Mouse (Mus musculus) MEL (cell line): ENCODE results near the gene E130208F15Rik. TPM values are rescaled to one million over a fixed set of nuclear protein-coding genes. Genes with fewer than 3 reads are reported as not detected.

Source experiments
- DNase-seq: peaks from one replicate; pipeline ENCODE4 v3.0.0; 2011; ENCODE audit warnings: low read depth, low spot score
- H3K27ac ChIP-seq: 2 replicates; pipeline ENCODE4 v1.5.1; 2012; ENCODE audit warnings: low read depth, mild to moderate bottlenecking, control low read depth, low read length, moderate library complexity; ENCODE audit not compliant: control insufficient read depth
- H3K27me3 ChIP-seq, 2 experiments: fragments of 150-350 bp in 1 of 2; sonication (generic) in 1 of 2; 2 replicates each; pipeline ENCODE4 v1.6.1; 2012; ENCODE audit warnings: low read length in 2 of 2, mild to moderate bottlenecking in 2 of 2, improper control_type of control experiment in 1 of 2, moderate library complexity in 1 of 2; ENCODE audit not compliant: insufficient read depth in 2 of 2, control insufficient read depth in 1 of 2
- H3K36me3 ChIP-seq, 2 experiments: 2 replicates each; pipeline ENCODE4 v1.6.1; 2012 to 2014; ENCODE audit warnings: low read length in 2 of 2, improper control_type of control experiment in 1 of 2, inconsistent platforms in 1 of 2, mild to moderate bottlenecking in 1 of 2; ENCODE audit not compliant: insufficient read depth in 2 of 2, control insufficient read depth in 1 of 2
- H3K4me1 ChIP-seq, 2 experiments: fragments of 150-350 bp in 1 of 2; sonication (generic) in 1 of 2; 2 replicates each; pipeline ENCODE4 v1.6.1; 2012; ENCODE audit warnings: low read length in 2 of 2, improper control_type of control experiment in 1 of 2, mild to moderate bottlenecking in 1 of 2; ENCODE audit not compliant: insufficient read depth in 2 of 2, control insufficient read depth in 1 of 2
- H3K4me3 ChIP-seq, 2 experiments: fragments of 150-350 bp in 1 of 2; sonication (generic) in 1 of 2; 2 replicates each; pipeline ENCODE4 v1.5.1; 2012; ENCODE audit warnings: low read depth in 2 of 2, low read length in 2 of 2, mild to moderate bottlenecking in 2 of 2, moderate library complexity in 2 of 2, control low read depth in 1 of 2, improper control_type of control experiment in 1 of 2; ENCODE audit not compliant: control insufficient read depth in 1 of 2, insufficient read depth in 1 of 2
- H3K79me2 ChIP-seq: 2 replicates; pipeline ENCODE4 v1.6.1; 2012; ENCODE audit warnings: mild to moderate bottlenecking, low read length, moderate library complexity; ENCODE audit not compliant: control insufficient read depth, poor library complexity, insufficient read depth
- H3K9ac ChIP-seq: 2 replicates; pipeline ENCODE4 v1.6.1; 2012; ENCODE audit warnings: low read depth, mild to moderate bottlenecking, control low read depth, low read length, moderate library complexity; ENCODE audit not compliant: control insufficient read depth, poor library complexity, severe bottlenecking
- H3K9me3 ChIP-seq: fragments of 150-350 bp; sonication (generic); replicated peaks from 2 replicates; pipeline ENCODE4 v1.6.1; 2012; ENCODE audit warnings: mild to moderate bottlenecking, low read length, improper control_type of control experiment, moderate library complexity; ENCODE audit not compliant: insufficient read depth
- BHLHE40 ChIP-seq: IDR thresholded peaks from 2 replicates; pipeline ENCODE4 v1.6.1; 2012; ENCODE audit warnings: low read depth, mild to moderate bottlenecking, inconsistent platforms, low read length, improper control_type of control experiment, borderline replicate concordance
- CHD2 ChIP-seq: IDR thresholded peaks from 2 replicates; pipeline ENCODE4 v1.6.1; 2011; ENCODE audit warnings: low read length, improper control_type of control experiment
- CTCF ChIP-seq, 3 experiments: IDR thresholded peaks in 2 of 3; conservative IDR thresholded peaks in 1 of 3; 2 replicates each; pipeline ENCODE4 v1.5.1; 2011 to 2012; ENCODE audit warnings: low read length in 3 of 3, low read depth in 2 of 3, mild to moderate bottlenecking in 2 of 3, improper control_type of control experiment in 1 of 3, inconsistent platforms in 1 of 3, mixed read lengths in 1 of 3, moderate library complexity in 1 of 3; ENCODE audit not compliant: control insufficient read depth in 1 of 3, insufficient read depth in 1 of 3, poor library complexity in 1 of 3, severe bottlenecking in 1 of 3
- E2F4 ChIP-seq: IDR thresholded peaks from 2 replicates; pipeline ENCODE4 v1.6.1; 2011; ENCODE audit warnings: low read depth, low read length, improper control_type of control experiment, borderline replicate concordance
- ELF1 ChIP-seq: IDR thresholded peaks from 2 replicates; pipeline ENCODE4 v1.6.1; 2014; ENCODE audit warnings: low read depth, mild to moderate bottlenecking, inconsistent platforms, low read length, improper control_type of control experiment, moderate library complexity
- EP300 ChIP-seq, 2 experiments: IDR thresholded peaks; 2 replicates each; pipeline ENCODE4 v1.6.1; 2011; ENCODE audit warnings: improper control_type of control experiment in 2 of 2, low read length in 2 of 2, low read depth in 1 of 2, mild to moderate bottlenecking in 1 of 2
- JUND ChIP-seq: IDR thresholded peaks from 2 replicates; pipeline ENCODE4 v1.6.1; 2011; ENCODE audit warnings: low read depth, mild to moderate bottlenecking, improper control_type of control experiment, low read length
- KAT2A ChIP-seq: conservative IDR thresholded peaks from 2 replicates; pipeline ENCODE4 v1.6.1; 2012; ENCODE audit warnings: low read depth, low read length, improper control_type of control experiment, inconsistent platforms
- MAX ChIP-seq: IDR thresholded peaks from 2 replicates; pipeline ENCODE4 v1.6.1; 2011; ENCODE audit warnings: low read length, improper control_type of control experiment
- MXI1 ChIP-seq: IDR thresholded peaks from 2 replicates; pipeline ENCODE4 v1.6.1; 2011; ENCODE audit warnings: mild to moderate bottlenecking, low read depth, low read length, improper control_type of control experiment
- MYB ChIP-seq: IDR thresholded peaks from 2 replicates; pipeline ENCODE4 v1.6.1; 2011; ENCODE audit warnings: mild to moderate bottlenecking, low read depth, low read length, improper control_type of control experiment
- NELFE ChIP-seq: IDR thresholded peaks from 2 replicates; pipeline ENCODE4 v1.6.1; 2011; ENCODE audit warnings: low read depth, low read length, improper control_type of control experiment
- POLR2AphosphoS2 ChIP-seq: IDR thresholded peaks from 2 replicates; pipeline ENCODE4 v1.6.1; 2011; ENCODE audit warnings: low read length, improper control_type of control experiment
- POLR2AphosphoS5 ChIP-seq: IDR thresholded peaks from 2 replicates; pipeline ENCODE4 v1.6.1; 2012; ENCODE audit warnings: low read depth, borderline replicate concordance, mild to moderate bottlenecking, inconsistent platforms, low read length, moderate library complexity, mixed read lengths
- RAD21 ChIP-seq: IDR thresholded peaks from 2 replicates; pipeline ENCODE4 v1.6.1; 2011; ENCODE audit warnings: mild to moderate bottlenecking, low read depth, low read length, improper control_type of control experiment
- SMC3 ChIP-seq: IDR thresholded peaks from 2 replicates; pipeline ENCODE4 v1.6.1; 2011; ENCODE audit warnings: low read depth, low read length, improper control_type of control experiment
- TAL1 ChIP-seq: IDR thresholded peaks from 2 replicates; pipeline ENCODE4 v1.6.1; 2012; ENCODE audit warnings: mild to moderate bottlenecking, inconsistent platforms, low read length, moderate library complexity, mixed read lengths
- USF1 ChIP-seq: IDR thresholded peaks from 2 replicates; pipeline ENCODE4 v1.6.1; 2014; ENCODE audit warnings: low read depth, mild to moderate bottlenecking, inconsistent platforms, low read length, improper control_type of control experiment, moderate library complexity
- ZC3H11A ChIP-seq: IDR thresholded peaks from 2 replicates; pipeline ENCODE4 v1.6.1; 2012; ENCODE audit warnings: low read depth, mild to moderate bottlenecking, inconsistent platforms, low read length, improper control_type of control experiment
- ZKSCAN1 ChIP-seq: IDR thresholded peaks from 2 replicates; pipeline ENCODE4 v1.6.1; 2012; ENCODE audit warnings: low read depth, mild to moderate bottlenecking, inconsistent platforms, low read length, improper control_type of control experiment, moderate library complexity
- polyA plus RNA-seq, 2 experiments: library from polyadenylated mRNA; stranded (reverse) in 1 of 2; unstranded in 1 of 2; fragments of >175 nt in 1 of 2; fragments of >200 nt in 1 of 2; gene quantifications; 2 replicates each; pipeline versions ENCODE4 v1.2.1 to v1.2.4; 2012; ENCODE audit warnings: low replicate concordance in 2 of 2, low read depth in 1 of 2; ENCODE audit not compliant: insufficient read length in 2 of 2, insufficient read depth in 1 of 2, missing spikeins in 1 of 2
- total RNA-seq: library from RNA; depleted of rRNA; stranded (reverse); fragments of 300-350 nt; gene quantifications from 2 replicates; pipeline ENCODE4 v1.2.3, GENCODE M21; 2012

E130208F15Rik gene
- total and polyA plus RNA-seq, 3 experiments = 0.96 to 3.2 TPM; not detected in 1

GRCm38 (mm10) chr7:30296816-30297215 lies 24.7 kb upstream of the E130208F15Rik start:
- H3K4me1 ChIP-seq = peaks cover 0 to 4% of the 10 kb centered on the region in 2 experiments; a peak in 1 of 4 replicates
- H3K9ac ChIP-seq = no peak overlapping the region
- H3K27me3 ChIP-seq = 0 out of 4 replicates have a peak, but pooled peaks cover 0 to 2% of the 10 kb centered on the region in 2 experiments
- H3K9me3 ChIP-seq = no peaks in the 10 kb centered on the region
- no peaks in the 10 kb centered on the region for H3K79me2 ChIP-seq
- no peak for TF ChIP-seq EP300 (IDR thresholded peaks at IDR 0.05; ENCODE audit: low read depth in 1 of 2, low read length in 2 of 2)
- no peak for TF ChIP-seq MXI1
- no peaks in the 10 kb centered on the region for H3K36me3 ChIP-seq
- H3K4me3 ChIP-seq = no peak overlapping the region
- no peak for DNase-seq
- no peak overlapping the region for H3K27ac ChIP-seq

- Histone ChIP-seq H3K9me3 (no peaks in the 10 kb centered on the region), H3K9ac (no peak overlapping the region), H3K79me2 (no peaks in the 10 kb centered on the region), H3K36me3 (no peaks in the 10 kb centered on the region), H3K27me3 (0 out of 4 replicates have a peak, but pooled peaks cover 0 to 2% of the 10 kb centered on the region in 2 experiments), H3K4me3 (no peak overlapping the region), H3K4me1 (peaks cover 0 to 4% of the 10 kb centered on the region in 2 experiments; a peak in 1 of 4 replicates), H3K27ac (no peak overlapping the region)
- no peak for DNase-seq
- TF ChIP-seq EP300 (IDR thresholded peaks at IDR 0.05; ENCODE audit: low read depth in 1 of 2, low read length in 2 of 2) (no peak), E2F4 (no peak), BHLHE40 (no peak), SMC3 (no peak), MYB (no peak), POLR2AphosphoS5 (no peak), POLR2AphosphoS2 (no peak), TAL1 (no peak), NELFE (no peak), MAX (no peak), RAD21 (no peak), USF1 (no peak), ZC3H11A (no peak), CHD2 (no peak), ELF1 (no peak), CTCF (IDR thresholded peaks at IDR 0.05 in 2 of 3, conservative IDR thresholded peaks at IDR 0.05 in 1 of 3; ENCODE audit: control insufficient read depth in 1 of 3, insufficient read depth in 1 of 3, low read depth in 2 of 3, low read length in 3 of 3, poor library complexity in 1 of 3, severe bottlenecking in 1 of 3) (no peak), ZKSCAN1 (no peak), MXI1 (no peak), JUND (no peak), KAT2A (no peak)
Measured at GRCm38 (mm10) chr7:30297266-30297665, 24.3 kb upstream of the E130208F15Rik start.
